Mouse (Mus musculus) ovary, postnatal 36 days (tissue): ENCODE measurements at regions not wholly inside any gene's neighbourhood (a gene's known extent, or its start where the extent isn't known, plus 50 kb on each side); places are given as distances from the start of the nearest gene placed in this dataset.

Experiments used
- DNase-seq: peaks from one replicate; pipeline ENCODE4 v3.0.0; 2022; ENCODE audit warnings: low spot score, mixed read lengths

DNA sequence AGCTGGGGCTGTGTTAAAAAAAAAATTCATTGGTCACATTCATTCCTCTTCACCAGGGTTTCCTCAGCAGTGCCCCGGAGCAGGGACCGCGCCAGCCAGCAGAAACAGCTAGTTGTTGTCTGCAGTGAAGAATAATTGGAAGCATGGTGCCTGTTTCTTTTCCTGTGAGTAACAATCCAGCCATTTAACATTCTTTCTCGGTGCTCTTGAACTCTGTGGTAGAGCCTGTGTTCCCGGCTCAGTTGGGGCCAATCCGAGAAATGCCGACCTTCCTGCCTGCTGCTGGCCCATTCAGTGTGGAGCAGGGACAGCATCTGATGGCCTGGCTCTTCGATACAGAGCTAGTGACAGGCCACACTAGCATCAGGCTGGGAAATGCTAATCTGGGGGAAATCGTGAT is 120.7 kb upstream of the Mkln1 start:
- no peak for DNase-seq

DNA sequence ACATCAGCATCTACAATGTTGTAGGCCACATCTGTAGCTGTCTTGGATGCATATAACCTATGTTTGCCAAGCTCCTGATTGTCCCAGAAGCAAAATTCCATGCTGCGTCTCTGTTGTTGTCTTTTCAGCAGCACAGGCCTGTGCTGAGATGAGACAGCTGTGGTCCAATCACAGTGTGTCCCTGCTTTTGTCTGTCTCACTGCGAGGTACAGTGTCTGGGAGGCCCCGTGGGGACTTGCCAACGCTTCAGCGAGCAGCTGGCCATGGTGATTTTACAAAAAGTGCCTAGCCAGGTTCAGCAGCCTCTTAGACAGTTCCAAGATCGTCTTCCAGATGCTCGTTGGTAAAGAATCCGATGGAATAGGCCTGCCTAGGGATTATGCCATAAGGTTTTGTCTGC is 114.6 kb upstream of the Mkln1 start:
- no peak for DNase-seq

DNA sequence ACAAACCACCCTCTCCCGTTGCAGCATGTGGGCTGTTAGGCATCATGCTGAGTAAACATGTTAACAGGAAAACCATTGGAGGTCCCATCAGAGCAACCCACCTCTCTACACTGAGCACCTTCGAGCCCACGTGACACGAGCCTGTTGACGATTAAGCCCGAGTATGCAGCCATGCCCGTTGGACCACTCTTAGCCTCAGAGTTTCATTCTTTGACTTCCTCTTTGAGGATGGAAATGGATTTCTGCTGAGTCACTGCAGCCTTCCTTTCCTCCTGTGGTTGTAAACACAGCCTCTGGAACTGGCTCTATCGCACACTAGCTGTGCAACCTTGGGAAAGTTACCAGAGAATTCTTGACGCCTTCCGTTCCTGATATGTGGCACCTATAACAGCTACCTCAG is 114.1 kb upstream of the Mkln1 start:
- no peak for DNase-seq

DNA sequence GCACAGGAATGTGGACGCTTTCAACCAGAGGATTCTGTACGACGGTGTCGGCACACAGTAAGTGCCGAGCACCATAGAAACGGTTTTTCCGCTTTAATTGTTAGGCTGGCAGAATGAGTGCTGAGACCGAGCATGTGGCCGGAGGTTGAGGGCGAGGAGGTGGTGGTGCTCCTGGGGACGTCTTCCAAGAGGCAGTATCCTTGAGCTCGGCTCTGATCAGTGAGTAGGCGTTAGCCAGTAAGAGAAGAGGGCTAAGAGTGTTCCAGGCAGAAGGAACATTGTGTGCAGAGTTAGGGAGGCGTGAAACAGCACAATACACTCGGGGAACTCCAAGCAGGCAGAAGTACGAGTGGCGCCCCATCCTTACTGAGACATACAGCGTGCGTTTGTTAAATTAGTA is 113.5 kb upstream of the Mkln1 start:
- no peak for DNase-seq

DNA sequence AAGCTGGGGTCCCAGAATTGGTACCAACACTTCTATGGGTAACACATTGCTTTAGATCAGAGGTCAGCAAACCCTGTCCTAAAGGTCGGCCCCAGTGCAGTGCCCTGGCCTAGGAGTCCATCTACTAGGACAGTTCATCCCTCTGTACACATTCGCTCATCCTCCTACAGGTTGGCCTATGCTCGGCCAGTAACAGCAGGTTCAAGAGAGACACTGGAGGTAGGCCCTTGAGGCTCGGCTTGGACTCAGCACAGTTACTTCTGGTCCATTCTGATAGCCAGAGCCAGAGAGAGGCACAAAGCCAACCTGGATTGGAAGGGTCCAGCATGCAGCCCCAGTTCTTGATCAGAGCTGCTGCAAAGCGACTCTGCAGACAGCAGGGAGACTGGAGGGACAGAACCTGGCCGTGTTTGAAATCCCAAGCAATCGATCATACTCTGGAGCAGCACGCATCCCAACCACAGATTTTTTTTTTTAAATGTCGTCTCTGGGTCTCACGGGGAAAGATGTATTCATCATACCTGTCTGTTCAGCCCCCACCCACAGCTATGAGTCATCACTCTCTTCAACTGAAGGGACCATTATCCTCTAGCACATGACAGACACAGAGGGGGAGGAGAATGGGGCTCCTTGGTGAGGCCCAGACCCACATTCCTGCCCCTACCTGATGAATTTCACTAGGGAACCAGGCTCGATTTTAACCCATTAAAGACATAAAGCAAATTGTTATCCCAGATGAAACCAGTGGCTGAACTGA is 112.4 kb upstream of the Mkln1 start:
- no peak for DNase-seq

DNA sequence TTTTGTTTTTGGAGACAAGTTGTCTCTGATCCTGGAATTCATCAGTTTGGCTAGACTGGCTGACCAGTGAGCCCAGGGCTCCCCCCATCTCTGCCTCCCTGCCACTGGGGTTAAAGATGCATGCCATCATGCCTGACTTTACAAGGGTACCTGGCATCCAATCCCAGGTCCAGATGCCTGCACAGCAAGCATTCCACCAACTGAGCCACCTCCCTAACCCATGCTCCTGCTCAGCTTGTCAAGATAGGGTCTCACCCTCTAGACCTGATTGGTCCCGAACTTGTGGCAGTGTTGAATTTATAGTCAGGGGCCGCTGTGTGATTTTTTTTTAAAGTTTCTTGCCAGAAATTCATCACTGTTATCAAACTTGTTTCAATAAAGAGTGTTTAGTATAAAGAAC is 111.4 kb upstream of the Mkln1 start:
- DNase-seq = no peak

DNA sequence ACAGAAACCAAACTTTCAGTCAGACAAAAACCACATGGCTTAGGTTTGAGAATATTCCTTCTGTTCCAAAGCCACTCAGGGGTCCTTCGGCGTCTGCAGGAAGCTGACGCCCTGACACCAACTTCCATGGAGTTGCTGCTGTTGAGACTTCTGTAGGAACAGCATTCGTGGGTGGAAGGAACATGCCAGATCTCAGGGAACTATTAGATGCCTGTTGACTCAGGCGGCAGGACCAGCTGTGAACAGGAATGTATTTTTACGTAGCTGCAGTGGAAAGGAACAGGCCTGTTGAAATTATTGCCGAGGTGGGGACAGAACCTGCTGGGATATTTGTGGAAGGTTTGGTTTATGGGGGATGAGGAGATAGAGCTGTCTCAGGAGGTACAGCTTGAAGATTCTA is 110.8 kb upstream of the Mkln1 start:
- DNase-seq = no peak

DNA sequence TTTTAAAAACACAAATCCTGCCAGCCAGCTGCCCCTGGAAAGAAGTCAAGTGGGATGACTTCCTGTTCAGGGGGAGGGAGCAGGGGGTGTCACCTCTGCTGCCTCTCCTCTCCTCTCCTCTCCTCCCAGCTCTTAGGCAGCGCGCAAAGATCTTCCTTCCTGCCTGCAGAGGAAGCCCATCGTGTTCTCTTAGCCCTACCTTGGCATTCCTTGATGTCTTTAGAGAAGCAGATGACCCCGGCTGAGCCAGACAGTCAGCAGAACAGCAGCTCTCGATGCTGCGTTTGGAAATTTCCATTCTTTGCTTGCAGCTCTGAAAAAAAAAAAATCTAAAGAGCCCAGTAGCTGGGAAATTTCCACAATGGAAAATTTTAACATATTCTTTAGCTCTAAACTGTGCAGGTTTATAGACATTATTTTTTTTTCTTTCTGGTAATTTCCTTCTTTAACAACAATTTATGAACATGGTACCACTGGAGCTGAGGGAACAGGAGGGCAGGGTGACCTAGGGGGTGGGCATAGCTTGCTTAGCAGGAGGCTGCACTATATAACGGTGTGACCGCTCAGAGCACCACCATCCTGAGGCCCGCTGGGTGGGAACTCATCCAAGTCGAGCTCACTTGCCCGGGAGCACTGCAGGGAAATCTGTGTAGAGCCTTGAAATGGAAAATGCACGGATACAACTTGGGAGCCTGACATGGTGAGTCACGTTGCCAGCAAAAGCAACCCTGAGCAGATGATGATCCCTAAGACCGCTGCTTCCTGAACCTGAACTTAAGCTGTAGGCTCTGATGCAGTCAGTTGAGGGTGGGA is 109.9 kb upstream of the Mkln1 start:
- DNase-seq = peak; percentile 21

DNA sequence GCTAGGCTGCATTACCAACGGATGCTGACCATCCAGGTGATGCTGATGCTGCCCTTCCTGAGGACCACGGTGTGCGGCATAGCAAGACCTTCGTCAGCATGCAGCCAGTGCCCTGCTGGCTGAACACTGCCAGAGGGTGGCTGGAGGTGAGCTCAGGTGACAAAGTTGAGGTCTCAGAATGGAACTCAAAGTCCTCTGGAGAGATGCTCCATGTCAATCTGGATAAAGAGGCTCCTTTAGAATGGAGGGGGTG is 109.4 kb upstream of the Mkln1 start:
- DNase-seq = no peak

DNA sequence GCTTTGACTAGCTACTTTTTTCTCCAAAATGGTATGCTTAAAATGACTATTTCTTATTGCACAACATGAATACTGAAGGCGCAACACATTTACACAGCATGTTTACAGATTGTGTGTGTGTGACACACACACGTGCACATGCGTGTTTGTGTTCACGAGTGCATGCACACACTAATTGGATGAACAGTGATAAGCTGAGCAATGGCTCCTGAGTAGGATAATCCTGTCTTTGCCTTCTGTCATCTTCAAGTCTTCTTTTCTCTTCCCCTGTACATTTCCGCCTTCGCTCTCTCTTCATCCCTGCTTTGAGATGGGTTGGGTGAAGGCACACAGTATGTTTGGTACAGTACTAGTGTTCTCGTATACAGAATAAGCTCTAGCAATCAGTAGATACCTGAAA is 106.5 kb upstream of the Mkln1 start:
- no peak for DNase-seq

DNA sequence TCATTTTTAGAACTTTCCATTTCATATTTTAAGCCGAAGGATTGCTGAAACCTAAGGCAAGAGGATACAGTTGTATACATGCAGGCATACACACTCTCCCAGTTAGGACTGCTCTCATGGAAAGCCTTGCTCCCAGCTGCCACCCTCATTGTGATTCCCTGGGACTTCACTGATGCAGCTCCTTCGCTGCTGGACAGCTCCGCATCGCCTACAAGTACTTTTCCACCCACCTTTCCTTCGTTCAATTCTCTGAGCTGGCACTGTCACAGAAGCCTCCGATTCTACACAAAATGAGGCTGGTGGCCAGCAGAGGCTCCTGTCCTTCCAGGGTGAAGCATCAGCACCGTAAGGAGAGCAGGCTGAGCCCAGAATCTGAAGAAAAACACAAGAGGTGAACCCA is 105.5 kb upstream of the Mkln1 start:
- DNase-seq = no peak

DNA sequence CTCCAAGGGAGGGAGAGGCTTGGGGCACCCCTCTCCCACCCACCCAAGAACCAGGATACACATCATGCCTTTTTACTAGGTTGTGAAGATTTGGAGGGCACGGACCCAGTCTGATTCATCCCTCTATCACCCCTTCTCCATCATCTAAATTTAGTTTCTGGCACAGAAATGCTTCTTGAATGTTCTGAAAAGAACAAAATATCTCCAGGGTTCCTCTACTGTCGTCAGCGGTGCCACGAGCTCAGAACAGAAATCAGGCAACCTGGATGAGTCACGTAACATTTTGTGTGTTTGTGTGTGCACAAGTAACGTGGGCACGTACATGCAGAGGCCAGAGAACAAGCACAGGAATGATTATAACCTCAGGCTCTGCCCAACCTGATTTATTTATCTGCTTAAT is 99.1 kb upstream of the Mkln1 start:
- no peak for DNase-seq

DNA sequence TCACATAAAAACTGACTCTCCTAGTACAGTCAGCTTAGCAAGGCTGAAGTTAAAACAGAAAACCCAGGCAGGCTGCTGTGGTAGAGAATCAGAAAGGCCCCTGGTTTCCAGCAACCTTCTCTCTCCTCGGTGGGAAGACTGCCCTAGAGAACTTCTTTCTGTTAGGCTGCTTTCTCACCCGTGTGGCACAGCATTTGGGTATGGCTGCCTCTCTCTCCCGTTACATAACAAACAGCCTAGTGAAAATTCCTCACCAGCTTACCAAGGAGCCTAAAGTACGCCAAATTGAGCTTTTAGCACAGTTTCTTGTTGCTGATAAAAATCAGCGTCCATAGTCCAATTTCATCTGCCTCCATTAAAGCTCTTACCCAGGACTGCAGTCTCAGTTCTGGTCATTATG is 92.8 kb upstream of the Mkln1 start:
- no peak for DNase-seq

DNA sequence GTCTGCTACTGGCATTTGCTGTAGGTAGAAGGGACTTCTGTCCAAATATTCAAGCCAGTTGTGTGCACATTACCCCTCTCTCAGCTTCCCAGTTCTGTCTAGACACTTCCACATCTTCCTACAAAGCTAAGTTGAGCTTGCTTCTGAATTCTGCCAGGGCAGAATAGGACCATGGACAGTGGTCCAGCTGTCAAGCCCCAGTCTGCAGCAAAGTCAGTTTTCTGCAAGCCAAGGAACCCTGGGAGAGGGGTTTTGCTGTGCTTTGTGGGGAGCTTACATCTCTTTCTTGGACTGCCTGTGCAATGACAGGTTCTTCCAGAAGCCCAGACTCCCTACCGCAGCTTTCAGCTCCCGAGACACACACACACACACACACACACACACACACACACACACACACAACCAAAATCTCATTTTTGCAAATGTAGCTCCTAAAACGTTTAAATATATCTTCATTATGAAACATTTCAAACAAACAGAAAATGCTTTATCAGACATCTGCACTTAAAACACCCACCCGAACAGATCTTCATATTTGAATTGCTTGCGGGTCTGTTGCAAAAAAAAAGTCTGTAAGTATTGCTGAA is 91.4 kb upstream of the Mkln1 start:
- DNase-seq = no peak

DNA sequence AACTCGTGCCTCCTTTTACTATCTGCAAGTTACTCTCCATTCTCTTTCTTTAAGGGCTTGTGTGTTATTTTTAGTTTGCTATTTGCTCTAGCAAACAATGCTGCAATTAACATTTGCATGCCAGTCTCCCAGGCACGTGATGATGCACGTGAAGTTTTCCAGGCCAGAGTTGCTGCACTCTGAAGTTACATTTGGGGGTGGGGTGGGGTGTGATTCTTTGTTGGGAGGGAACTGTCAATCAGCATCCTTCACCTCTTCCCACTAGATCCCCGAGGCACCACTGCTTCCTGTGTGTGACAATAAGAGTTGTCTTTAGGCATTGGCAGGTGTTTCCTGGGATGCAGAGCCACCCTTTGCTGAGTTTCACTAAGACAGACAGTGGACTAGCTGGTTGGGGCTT is 90.6 kb upstream of the Mkln1 start:
- no peak for DNase-seq

DNA sequence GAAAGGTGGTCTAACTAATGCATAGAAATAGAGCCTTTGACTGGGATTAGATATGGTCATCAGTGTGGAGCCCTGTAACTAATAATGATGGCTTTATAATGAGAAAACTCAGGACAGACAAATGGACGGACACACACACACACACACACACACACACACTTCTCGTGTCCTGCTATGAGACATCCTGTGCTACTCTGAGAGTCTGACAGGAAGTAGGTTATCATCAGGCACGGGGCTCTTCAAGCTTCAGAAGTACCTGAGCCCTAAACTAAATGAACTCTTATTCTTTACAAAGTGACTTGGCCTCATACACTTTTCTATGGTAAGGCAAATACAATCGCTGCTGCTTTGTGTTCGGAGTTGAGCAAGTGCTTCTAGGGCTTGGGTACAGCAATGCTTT is 87.9 kb upstream of the Mkln1 start:
- DNase-seq = no peak

DNA sequence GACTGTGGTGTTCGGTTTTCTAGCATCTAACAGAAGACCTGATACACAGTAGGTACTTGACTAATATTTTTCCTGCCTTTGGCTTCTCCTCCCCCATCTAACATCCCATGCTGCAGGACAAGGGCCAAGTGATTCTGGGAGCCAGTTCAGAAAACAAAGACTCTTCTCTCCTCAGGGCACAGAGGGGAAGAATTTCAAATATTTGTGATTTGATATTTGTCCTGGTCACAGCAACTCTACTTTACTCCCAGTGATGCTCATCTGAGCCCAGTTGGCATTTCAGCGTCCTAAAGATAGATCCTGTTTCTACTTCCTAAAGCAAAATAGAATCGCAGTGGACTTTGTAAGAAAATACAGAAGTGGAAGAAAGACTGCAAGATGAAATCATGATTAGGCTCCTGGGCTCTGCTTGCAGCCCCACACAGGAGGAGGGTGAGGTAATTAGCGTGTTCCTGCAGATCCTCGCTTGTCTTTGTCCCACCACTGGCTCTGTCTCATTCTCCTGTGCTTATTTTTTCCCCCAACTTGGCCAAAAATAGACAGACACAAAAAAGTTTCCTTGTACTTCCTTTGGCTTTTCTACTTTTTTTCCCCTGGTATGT is 84.6 kb upstream of the Mkln1 start:
- DNase-seq = no peak

DNA sequence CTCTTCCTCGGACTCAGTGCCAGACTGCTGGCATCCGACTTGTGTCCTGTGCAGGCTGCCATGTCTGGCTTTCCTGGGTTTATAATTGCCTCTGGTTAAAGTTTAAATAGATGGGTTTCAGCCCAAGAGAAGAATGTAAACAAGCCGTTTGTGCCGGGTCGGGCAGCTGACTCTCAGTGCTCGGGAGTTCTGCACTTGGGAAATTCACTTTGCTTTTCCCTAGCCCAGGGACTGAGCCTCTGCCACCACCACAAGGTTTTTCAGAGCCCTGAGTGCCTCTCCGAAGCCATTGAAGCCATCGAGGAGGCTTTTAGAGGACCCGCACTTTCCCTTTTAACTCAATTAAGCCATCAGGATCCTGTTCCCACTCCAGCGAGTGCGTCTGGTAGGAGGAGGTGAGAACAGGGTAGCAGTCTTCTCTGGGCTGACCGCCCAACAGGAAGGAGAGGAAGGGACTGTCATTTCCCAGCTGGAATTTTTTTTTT is 80.8 kb upstream of the Mkln1 start:
- DNase-seq = no peak

DNA sequence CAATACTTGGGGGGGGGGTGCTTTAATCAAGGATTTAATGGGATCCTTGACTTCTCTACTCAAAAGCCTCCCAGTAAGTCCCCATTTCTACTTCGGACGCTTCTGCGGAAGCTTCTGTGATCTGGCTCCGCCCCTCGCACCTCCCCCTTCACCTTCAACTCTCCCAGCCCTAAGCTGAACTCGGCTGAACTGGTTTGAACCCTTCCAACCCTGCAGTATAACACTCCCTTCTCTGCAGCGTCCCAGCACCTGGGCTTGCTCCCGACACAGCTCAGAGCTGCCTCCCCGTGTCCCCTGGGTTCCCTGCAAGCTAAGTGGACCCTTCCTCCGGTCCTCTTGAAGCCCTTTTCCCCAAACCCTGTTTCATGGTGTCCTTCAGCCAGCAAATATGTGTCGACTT is 80.0 kb upstream of the Mkln1 start:
- peak; percentile 45 for DNase-seq

DNA sequence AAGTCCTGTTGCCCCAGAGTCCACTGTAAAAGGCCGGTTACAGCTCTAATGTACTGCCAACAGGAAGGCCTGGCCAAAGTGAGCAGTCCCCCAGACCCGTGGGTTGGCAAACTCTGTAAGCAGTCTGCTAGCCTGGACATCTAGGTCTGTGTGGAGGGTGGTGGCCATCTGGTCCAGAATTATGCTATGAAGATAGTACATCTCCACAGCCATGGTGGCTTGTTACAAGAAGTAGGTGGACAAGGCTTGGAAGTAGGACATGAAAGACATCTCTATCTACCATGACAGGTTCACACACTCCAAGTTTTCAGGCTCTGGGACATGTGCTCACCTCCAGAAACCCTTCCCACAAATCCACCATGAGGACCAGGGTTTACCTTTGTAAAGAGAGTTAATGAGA is 79.1 kb upstream of the Mkln1 start:
- DNase-seq = no peak

DNA sequence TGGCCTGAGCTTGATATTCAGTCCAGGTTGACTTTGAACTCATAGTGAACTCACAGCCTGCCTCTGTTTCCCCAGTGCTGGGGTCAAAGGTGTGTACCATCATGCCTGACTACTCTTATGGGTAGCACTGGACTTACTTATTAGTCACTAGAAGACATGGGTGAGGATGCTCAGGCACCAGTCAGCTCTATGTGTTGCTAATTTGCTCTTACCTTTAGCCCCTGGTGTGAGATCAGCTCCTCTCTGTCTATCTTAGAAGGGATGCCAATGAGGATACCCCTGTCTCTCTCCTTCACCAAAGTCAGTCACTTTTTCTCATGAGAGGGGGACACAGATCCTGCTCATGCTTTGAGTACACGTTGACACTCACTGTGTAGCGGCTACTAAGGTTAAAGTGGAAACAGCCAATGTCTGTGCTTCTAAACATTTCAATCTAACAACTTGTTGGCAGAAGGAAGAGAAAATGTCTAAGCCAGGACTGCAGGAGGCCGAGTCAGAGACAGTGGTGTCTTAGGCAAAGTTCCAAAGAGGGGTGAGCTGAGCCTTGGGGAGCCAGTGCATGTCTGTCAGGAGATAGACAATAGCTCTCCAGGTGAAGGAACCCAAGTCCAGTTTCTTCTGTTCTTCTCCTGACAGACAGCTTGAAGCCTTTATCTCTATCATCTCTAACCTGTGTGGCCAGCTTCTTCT is 78.2 kb upstream of the Mkln1 start:
- no peak for DNase-seq

DNA sequence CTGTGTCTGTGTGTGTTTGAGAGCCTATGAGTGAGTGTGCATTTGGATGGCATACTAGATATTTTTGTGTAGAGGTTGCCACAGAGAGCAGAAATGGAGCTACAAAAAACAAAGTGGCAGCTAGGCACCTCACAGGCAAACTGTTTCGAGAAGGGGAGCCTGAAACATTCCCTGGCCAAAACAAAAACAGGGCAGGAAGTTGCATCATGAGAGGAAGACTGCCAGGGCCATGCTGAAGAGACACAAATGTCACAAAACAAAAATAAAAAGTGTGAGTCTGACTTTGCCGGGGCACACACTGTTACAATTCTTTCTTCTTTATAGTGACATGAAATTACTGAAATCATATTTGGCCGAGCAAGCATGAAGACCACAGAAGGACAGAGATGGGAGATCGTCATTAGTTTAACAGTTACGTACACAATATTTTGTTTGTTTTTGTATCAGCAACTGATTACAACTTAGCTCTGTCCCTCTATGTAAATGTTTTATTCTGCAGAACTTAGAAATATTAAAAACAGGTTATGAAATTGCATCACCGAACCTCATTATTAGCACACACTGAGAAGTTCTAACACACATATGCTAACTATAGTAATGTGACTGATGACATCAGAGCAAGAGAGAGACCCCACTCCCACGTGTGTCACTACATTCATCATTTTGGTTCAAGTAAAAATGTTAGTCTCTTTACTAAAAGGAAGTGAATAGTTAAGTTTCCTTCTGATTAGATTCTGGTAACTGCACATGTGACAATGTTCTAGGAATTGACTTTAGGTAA is 77.3 kb upstream of the Mkln1 start:
- DNase-seq = no peak
